Mouse (Mus musculus) MEL (cell line): ENCODE measurements around the gene Tollip. TPM values are rescaled to one million over a fixed set of nuclear protein-coding genes. Genes with fewer than 3 reads are reported as not detected.
"Not testable (repeated sequence)": the region's sequence is repeated elsewhere in the genome, so short reads cannot be mapped to it uniquely, and the experiment has no call there.

Experiments
- DNase-seq: peaks from one replicate; pipeline ENCODE4 v3.0.0; 2011; ENCODE audit warnings: low read depth, low spot score
- H3K27ac ChIP-seq: 2 replicates; pipeline ENCODE4 v1.5.1; 2012; ENCODE audit warnings: low read depth, mild to moderate bottlenecking, control low read depth, low read length, moderate library complexity; ENCODE audit not compliant: control insufficient read depth
- H3K27me3 ChIP-seq, 2 experiments: fragments of 150-350 bp in 1 of 2; sonication (generic) in 1 of 2; 2 replicates each; pipeline ENCODE4 v1.6.1; 2012; ENCODE audit warnings: low read length in 2 of 2, mild to moderate bottlenecking in 2 of 2, improper control_type of control experiment in 1 of 2, moderate library complexity in 1 of 2; ENCODE audit not compliant: insufficient read depth in 2 of 2, control insufficient read depth in 1 of 2
- H3K36me3 ChIP-seq, 2 experiments: 2 replicates each; pipeline ENCODE4 v1.6.1; 2012 to 2014; ENCODE audit warnings: low read length in 2 of 2, improper control_type of control experiment in 1 of 2, inconsistent platforms in 1 of 2, mild to moderate bottlenecking in 1 of 2; ENCODE audit not compliant: insufficient read depth in 2 of 2, control insufficient read depth in 1 of 2
- H3K4me1 ChIP-seq, 2 experiments: fragments of 150-350 bp in 1 of 2; sonication (generic) in 1 of 2; 2 replicates each; pipeline ENCODE4 v1.6.1; 2012; ENCODE audit warnings: low read length in 2 of 2, improper control_type of control experiment in 1 of 2, mild to moderate bottlenecking in 1 of 2; ENCODE audit not compliant: insufficient read depth in 2 of 2, control insufficient read depth in 1 of 2
- H3K4me3 ChIP-seq, 2 experiments: fragments of 150-350 bp in 1 of 2; sonication (generic) in 1 of 2; 2 replicates each; pipeline ENCODE4 v1.5.1; 2012; ENCODE audit warnings: low read depth in 2 of 2, low read length in 2 of 2, mild to moderate bottlenecking in 2 of 2, moderate library complexity in 2 of 2, control low read depth in 1 of 2, improper control_type of control experiment in 1 of 2; ENCODE audit not compliant: control insufficient read depth in 1 of 2, insufficient read depth in 1 of 2
- H3K79me2 ChIP-seq: 2 replicates; pipeline ENCODE4 v1.6.1; 2012; ENCODE audit warnings: mild to moderate bottlenecking, low read length, moderate library complexity; ENCODE audit not compliant: control insufficient read depth, poor library complexity, insufficient read depth
- H3K9ac ChIP-seq: 2 replicates; pipeline ENCODE4 v1.6.1; 2012; ENCODE audit warnings: low read depth, mild to moderate bottlenecking, control low read depth, low read length, moderate library complexity; ENCODE audit not compliant: control insufficient read depth, poor library complexity, severe bottlenecking
- H3K9me3 ChIP-seq: fragments of 150-350 bp; sonication (generic); replicated peaks from 2 replicates; pipeline ENCODE4 v1.6.1; 2012; ENCODE audit warnings: mild to moderate bottlenecking, low read length, improper control_type of control experiment, moderate library complexity; ENCODE audit not compliant: insufficient read depth
- CHD1 ChIP-seq: IDR thresholded peaks from 2 replicates; pipeline ENCODE4 v1.6.1; 2012; ENCODE audit warnings: low read depth, mild to moderate bottlenecking, inconsistent platforms, low read length, improper control_type of control experiment
- CHD2 ChIP-seq: IDR thresholded peaks from 2 replicates; pipeline ENCODE4 v1.6.1; 2011; ENCODE audit warnings: low read length, improper control_type of control experiment
- CTCF ChIP-seq, 3 experiments: IDR thresholded peaks in 2 of 3; conservative IDR thresholded peaks in 1 of 3; 2 replicates each; pipeline ENCODE4 v1.5.1; 2011 to 2012; ENCODE audit warnings: low read length in 3 of 3, low read depth in 2 of 3, mild to moderate bottlenecking in 2 of 3, improper control_type of control experiment in 1 of 3, inconsistent platforms in 1 of 3, mixed read lengths in 1 of 3, moderate library complexity in 1 of 3; ENCODE audit not compliant: control insufficient read depth in 1 of 3, insufficient read depth in 1 of 3, poor library complexity in 1 of 3, severe bottlenecking in 1 of 3
- ETS1 ChIP-seq: IDR thresholded peaks from 2 replicates; pipeline ENCODE4 v1.6.1; 2012; ENCODE audit warnings: low read depth, mild to moderate bottlenecking, inconsistent platforms, low read length, improper control_type of control experiment, moderate library complexity
- GATA1 ChIP-seq: IDR thresholded peaks from 2 replicates; pipeline ENCODE4 v1.6.1; 2011; ENCODE audit warnings: low read depth, low read length, improper control_type of control experiment
- HCFC1 ChIP-seq: IDR thresholded peaks from 2 replicates; pipeline ENCODE4 v1.6.1; 2012; ENCODE audit warnings: low read depth, mild to moderate bottlenecking, inconsistent platforms, low read length, improper control_type of control experiment, moderate library complexity
- MAX ChIP-seq: IDR thresholded peaks from 2 replicates; pipeline ENCODE4 v1.6.1; 2011; ENCODE audit warnings: low read length, improper control_type of control experiment
- MAZ ChIP-seq: IDR thresholded peaks from 2 replicates; pipeline ENCODE4 v1.6.1; 2012; ENCODE audit warnings: low read depth, mild to moderate bottlenecking, inconsistent platforms, low read length, improper control_type of control experiment
- MXI1 ChIP-seq: IDR thresholded peaks from 2 replicates; pipeline ENCODE4 v1.6.1; 2011; ENCODE audit warnings: mild to moderate bottlenecking, low read depth, low read length, improper control_type of control experiment
- MYB ChIP-seq: IDR thresholded peaks from 2 replicates; pipeline ENCODE4 v1.6.1; 2011; ENCODE audit warnings: mild to moderate bottlenecking, low read depth, low read length, improper control_type of control experiment
- NELFE ChIP-seq: IDR thresholded peaks from 2 replicates; pipeline ENCODE4 v1.6.1; 2011; ENCODE audit warnings: low read depth, low read length, improper control_type of control experiment
- POLR2A ChIP-seq, 2 experiments: IDR thresholded peaks; 2 replicates each; pipeline ENCODE4 v1.6.1; 2011 to 2012; ENCODE audit warnings: low read length in 2 of 2, mild to moderate bottlenecking in 2 of 2, control low read depth in 1 of 2, improper control_type of control experiment in 1 of 2, low read depth in 1 of 2, moderate library complexity in 1 of 2; ENCODE audit not compliant: control insufficient read depth in 1 of 2, insufficient read depth in 1 of 2, poor library complexity in 1 of 2
- POLR2AphosphoS2 ChIP-seq: IDR thresholded peaks from 2 replicates; pipeline ENCODE4 v1.6.1; 2011; ENCODE audit warnings: low read length, improper control_type of control experiment
- RAD21 ChIP-seq: IDR thresholded peaks from 2 replicates; pipeline ENCODE4 v1.6.1; 2011; ENCODE audit warnings: mild to moderate bottlenecking, low read depth, low read length, improper control_type of control experiment
- RCOR1 ChIP-seq: IDR thresholded peaks from 2 replicates; pipeline ENCODE4 v1.6.1; 2012; ENCODE audit warnings: low read depth, mild to moderate bottlenecking, inconsistent platforms, low read length, improper control_type of control experiment
- SIN3A ChIP-seq: IDR thresholded peaks from 2 replicates; pipeline ENCODE4 v1.6.1; 2012; ENCODE audit warnings: low read length, improper control_type of control experiment, inconsistent platforms
- SMC3 ChIP-seq: IDR thresholded peaks from 2 replicates; pipeline ENCODE4 v1.6.1; 2011; ENCODE audit warnings: low read depth, low read length, improper control_type of control experiment
- TAL1 ChIP-seq: IDR thresholded peaks from 2 replicates; pipeline ENCODE4 v1.6.1; 2012; ENCODE audit warnings: mild to moderate bottlenecking, inconsistent platforms, low read length, moderate library complexity, mixed read lengths
- TBP ChIP-seq: IDR thresholded peaks from 2 replicates; pipeline ENCODE4 v1.8.0; 2011; ENCODE audit warnings: low read depth, low read length, improper control_type of control experiment
- TCF12 ChIP-seq: IDR thresholded peaks from 2 replicates; pipeline ENCODE4 v1.6.1; 2014; ENCODE audit warnings: low read depth, mild to moderate bottlenecking, inconsistent platforms, low read length, improper control_type of control experiment, moderate library complexity
- UBTF ChIP-seq: IDR thresholded peaks from 2 replicates; pipeline ENCODE4 v1.6.1; 2012; ENCODE audit warnings: low read depth, mild to moderate bottlenecking, inconsistent platforms, low read length, improper control_type of control experiment, moderate library complexity, borderline replicate concordance; ENCODE audit not compliant: insufficient read depth
- ZC3H11A ChIP-seq: IDR thresholded peaks from 2 replicates; pipeline ENCODE4 v1.6.1; 2012; ENCODE audit warnings: low read depth, mild to moderate bottlenecking, inconsistent platforms, low read length, improper control_type of control experiment
- ZMIZ1 ChIP-seq: IDR thresholded peaks from 2 replicates; pipeline ENCODE4 v1.6.1; 2012; ENCODE audit warnings: low read depth, mild to moderate bottlenecking, inconsistent platforms, low read length, improper control_type of control experiment, moderate library complexity
- ZNF384 ChIP-seq: IDR thresholded peaks from 2 replicates; pipeline ENCODE4 v1.6.1; 2012; ENCODE audit warnings: low read depth, mild to moderate bottlenecking, inconsistent platforms, low read length, improper control_type of control experiment
- polyA plus RNA-seq, 2 experiments: library from polyadenylated mRNA; stranded (reverse) in 1 of 2; unstranded in 1 of 2; fragments of >175 nt in 1 of 2; fragments of >200 nt in 1 of 2; gene quantifications; 2 replicates each; pipeline versions ENCODE4 v1.2.1 to v1.2.4; 2012; ENCODE audit warnings: low replicate concordance in 2 of 2, low read depth in 1 of 2; ENCODE audit not compliant: insufficient read length in 2 of 2, insufficient read depth in 1 of 2, missing spikeins in 1 of 2
- total RNA-seq: library from RNA; depleted of rRNA; stranded (reverse); fragments of 300-350 nt; gene quantifications from 2 replicates; pipeline ENCODE4 v1.2.3, GENCODE M21; 2012

Gene Tollip
- total and polyA plus RNA-seq, 3 experiments: 35.6 to 63.8 (median 53.4) TPM

- no peak for DNase-seq
- no peak overlapping the region for H3K27ac ChIP-seq
- H3K36me3 ChIP-seq: no peaks in the 10 kb centered on the region
- H3K27me3 ChIP-seq: peaks cover 3% of the 10 kb centered on the region in 2 experiments; a peak in 3 of 4 replicates
- no peak overlapping the region for H3K9ac ChIP-seq
- TF ChIP-seq MYB: no peak
- no peak for TF ChIP-seq NELFE
- TF ChIP-seq ZMIZ1: no peak
- TF ChIP-seq MXI1: no peak
- TF ChIP-seq MAX: no peak
- no peak for TF ChIP-seq SIN3A
- TF ChIP-seq POLR2AphosphoS2: no peak
- TF ChIP-seq ETS1: no peak
- TF ChIP-seq GATA1: no peak
- no peak for TF ChIP-seq TCF12
- TF ChIP-seq TBP: no peak
- no peak for TF ChIP-seq HCFC1
- H3K4me3 ChIP-seq: no peak overlapping the region
- no peaks in the 10 kb centered on the region for H3K9me3 ChIP-seq
- H3K79me2 ChIP-seq: no peaks in the 10 kb centered on the region
- no peaks in the 10 kb centered on the region for H3K4me1 ChIP-seq
These were observed 10.3 kb upstream of the Tollip start for GRCm38 (mm10) chr7:141928642-141929041.

- Histone ChIP-seq H3K36me3 (no peaks in the 10 kb centered on the region), H3K27me3 (peaks cover 0 to 1% of the 10 kb centered on the region in 2 experiments; a peak in 2 of 4 replicates), H3K4me1 (no peaks in the 10 kb centered on the region), H3K9me3 (no peaks in the 10 kb centered on the region)
- TF ChIP-seq TBP (no peak), ZC3H11A (peak; percentile 80), CTCF (IDR thresholded peaks at IDR 0.05 in 2 of 3, conservative IDR thresholded peaks at IDR 0.05 in 1 of 3; ENCODE audit: control insufficient read depth in 1 of 3, insufficient read depth in 1 of 3, low read depth in 2 of 3, low read length in 3 of 3, poor library complexity in 1 of 3, severe bottlenecking in 1 of 3) (peak; percentile 90 to 97 (median 92)), MAZ (peak; percentile 84), CHD2 (no peak), HCFC1 (no peak), RAD21 (peak; percentile 77), ZMIZ1 (no peak), GATA1 (no peak), ZNF384 (no peak), TAL1 (no peak), RCOR1 (no peak), UBTF (no peak), ETS1 (no peak), CHD1 (no peak), POLR2A (IDR thresholded peaks at IDR 0.05; ENCODE audit: control insufficient read depth in 1 of 2, insufficient read depth in 1 of 2, low read depth in 1 of 2, low read length in 2 of 2, poor library complexity in 1 of 2) (no peak), SMC3 (peak; percentile 97)
- TF ChIP-seq, all 39 proteins: peak for 5
- DNase-seq: peak; percentile 55
- H3K4me3 ChIP-seq: no peak overlapping the region
- H3K79me2 ChIP-seq: no peaks in the 10 kb centered on the region
- no peak overlapping the region for H3K27ac ChIP-seq
- no peak overlapping the region for H3K9ac ChIP-seq
These were observed 6.6 kb upstream of the Tollip start for GRCm38 (mm10) chr7:141924917-141925316.

GRCm38 (mm10) chr7:141924121-141924520 lies 5.8 kb upstream of the Tollip start:
- not testable (repeated sequence) for DNase-seq, H3K4me1 ChIP-seq, H3K9me3 ChIP-seq, H3K36me3 ChIP-seq, H3K27ac ChIP-seq, H3K4me3 ChIP-seq, H3K79me2 ChIP-seq, H3K27me3 ChIP-seq, H3K9ac ChIP-seq
